Mouse (Mus musculus) ovary, postnatal 36 days (tissue): ENCODE results near the gene Gm20458.

Source experiments
- DNase-seq: peaks from one replicate; pipeline ENCODE4 v3.0.0; 2022; ENCODE audit warnings: low spot score, mixed read lengths

Gm20458 gene

GRCm38 (mm10) chr2:164435216-164436090 is 25.3 kb upstream of the Gm20458 start:
- no peak for DNase-seq

GRCm38 (mm10) chr2:164436215-164436913 is 24.4 kb upstream of the Gm20458 start:
- no peak for DNase-seq

- no peak for DNase-seq
These were observed 23.8 kb upstream of the Gm20458 start for GRCm38 (mm10) chr2:164436961-164437360.

- no peak for DNase-seq
These were observed 23.1 kb upstream of the Gm20458 start for GRCm38 (mm10) chr2:164437710-164438109.

- no peak for DNase-seq
These were observed 22.5 kb upstream of the Gm20458 start for GRCm38 (mm10) chr2:164438257-164438656.

- DNase-seq: no peak
These were observed 21.8 kb upstream of the Gm20458 start for GRCm38 (mm10) chr2:164439001-164439421.

- DNase-seq: no peak
These were observed 20.5 kb upstream of the Gm20458 start for GRCm38 (mm10) chr2:164440314-164440713.

GRCm38 (mm10) chr2:164441155-164441554 is 19.6 kb upstream of the Gm20458 start:
- DNase-seq: no peak

- DNase-seq: no peak
These were observed 19.0 kb upstream of the Gm20458 start for GRCm38 (mm10) chr2:164441731-164442130.

GRCm38 (mm10) chr2:164442315-164443050 is 18.3 kb upstream of the Gm20458 start:
- peak; percentile 58 for DNase-seq

GRCm38 (mm10) chr2:164443051-164443437 is 17.7 kb upstream of the Gm20458 start:
- DNase-seq: peak; percentile 94

- DNase-seq: no peak
These were observed 17.2 kb upstream of the Gm20458 start, which contains the start of gene Sdc4 for GRCm38 (mm10) chr2:164443460-164444000. Sdc4 (minus strand) TSS chr2:164443887.

GRCm38 (mm10) chr2:164444701-164445100 is 16.1 kb upstream of the Gm20458 start:
- no peak for DNase-seq

GRCm38 (mm10) chr2:164445399-164446085 is 15.2 kb upstream of the Gm20458 start:
- no peak for DNase-seq

- no peak for DNase-seq
These were observed 14.7 kb upstream of the Gm20458 start for GRCm38 (mm10) chr2:164446086-164446469.

GRCm38 (mm10) chr2:164448140-164448539 is 12.6 kb upstream of the Gm20458 start:
- no peak for DNase-seq

GRCm38 (mm10) chr2:164448921-164449320 is 11.8 kb upstream of the Gm20458 start:
- DNase-seq: no peak

GRCm38 (mm10) chr2:164449341-164450042 is 11.3 kb upstream of the Gm20458 start:
- DNase-seq: no peak

GRCm38 (mm10) chr2:164452000-164452676 is 8.6 kb upstream of the Gm20458 start:
- no peak for DNase-seq

GRCm38 (mm10) chr2:164453047-164453757 is 7.6 kb upstream of the Gm20458 start:
- no peak for DNase-seq
